Mouse (Mus musculus): ENCODE results near the gene Sez6.

The Sez6 gene

GRCm38 (mm10) chr11:77981609-77982440, 51.2 kb downstream of the Sez6 start:
- peak; percentile 93 for DNase-seq

- peak; percentile 99 for DNase-seq
These were observed 51.9 kb downstream of the Sez6 start, which contains the start of gene Phf12 for GRCm38 (mm10) chr11:77982441-77982905. Phf12 (plus strand) TSS chr11:77982754.

- DNase-seq, result peak; percentile 49
These were observed 52.8 kb downstream of the Sez6 start for GRCm38 (mm10) chr11:77983191-77983936.

- peak; percentile 67 for DNase-seq
These were observed 53.6 kb downstream of the Sez6 start for GRCm38 (mm10) chr11:77983937-77984835.

DNA sequence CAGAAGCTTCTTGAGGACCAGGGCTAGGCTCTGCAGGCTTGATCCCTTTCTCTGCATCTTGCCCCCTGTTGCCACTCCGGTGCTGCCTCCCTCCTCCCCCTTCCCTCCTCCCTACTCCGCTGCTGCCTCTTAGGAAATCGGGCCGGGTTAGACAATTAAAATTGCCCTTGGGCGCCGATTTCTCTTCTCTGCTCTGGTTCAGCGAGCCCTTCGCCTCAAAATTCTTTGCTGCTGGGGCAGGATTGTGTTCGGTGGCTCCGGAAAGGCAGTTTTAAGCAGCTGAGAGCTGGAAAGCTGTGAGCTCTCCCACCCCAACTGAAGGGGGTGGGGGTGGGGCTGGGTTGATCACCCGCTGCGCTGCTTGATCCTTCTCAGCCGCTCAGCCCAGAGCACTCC, 54.2 kb downstream of the Sez6 start:
- DNase-seq, result peak; percentile 48

- no peak for DNase-seq
These were observed 55.0 kb downstream of the Sez6 start for GRCm38 (mm10) chr11:77985541-77986065.

- DNase-seq, result no peak
These were observed 58.6 kb downstream of the Sez6 start for GRCm38 (mm10) chr11:77989071-77989690.

DNA sequence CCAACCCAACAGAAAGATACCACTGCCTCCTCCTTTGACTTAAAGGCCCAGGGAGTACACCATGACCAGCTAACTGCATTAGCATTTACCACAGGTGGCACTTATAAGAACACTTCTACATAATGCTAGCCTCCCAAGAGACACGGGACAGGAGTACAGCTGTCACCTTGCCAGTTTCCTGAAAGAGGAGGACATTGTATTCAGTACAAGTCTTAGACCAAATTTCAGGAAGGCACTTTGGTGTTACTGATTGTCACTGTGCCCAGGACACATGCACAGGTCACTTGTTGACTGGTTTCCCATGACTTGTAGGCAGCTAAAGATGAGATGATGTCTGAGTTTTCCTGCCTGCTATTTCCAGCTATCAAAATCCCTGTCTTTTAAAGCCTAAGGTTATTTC, 65.0 kb downstream of the Sez6 start:
- DNase-seq, result no peak

DNA sequence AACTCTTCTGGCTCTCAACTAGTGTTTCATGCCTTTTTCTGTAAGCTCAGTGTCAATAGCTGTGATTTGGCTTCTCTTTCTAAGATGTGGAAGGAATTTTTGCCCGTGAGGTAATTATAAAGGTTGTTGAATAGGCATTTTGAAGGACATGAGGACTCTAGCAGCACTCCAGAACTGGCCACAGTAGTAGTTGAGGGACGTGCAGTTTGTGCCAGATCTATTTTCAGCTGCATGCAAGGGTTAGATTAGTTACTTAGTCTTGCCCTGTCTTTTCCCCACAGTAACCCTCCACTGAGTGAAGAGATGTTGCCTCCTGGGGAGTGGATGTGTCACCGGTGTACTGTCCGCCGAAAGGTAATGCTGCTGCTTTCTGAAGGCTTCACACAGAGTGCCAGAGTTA, 75.8 kb downstream of the Sez6 start:
- no peak for DNase-seq

DNA sequence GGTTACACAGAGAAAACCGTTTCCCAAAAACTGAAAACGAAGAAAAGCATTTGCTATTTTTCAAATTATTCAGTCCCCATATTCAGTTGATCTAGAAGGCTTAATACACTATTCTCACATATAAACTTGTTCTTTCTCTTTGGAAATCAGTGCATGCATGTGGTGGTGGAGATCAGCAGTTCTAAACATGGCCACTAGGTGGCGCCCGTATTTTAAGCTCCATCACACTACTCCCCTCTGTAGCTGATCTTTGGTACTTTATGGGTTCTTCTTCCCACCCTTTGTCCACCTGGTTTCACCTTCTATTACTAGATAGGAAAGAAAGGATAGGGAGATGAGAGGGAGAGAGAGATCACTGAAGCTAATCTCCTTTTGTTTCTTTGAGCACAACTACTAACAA, 89.1 kb downstream of the Sez6 start:
- peak; percentile 81 for DNase-seq

- DNase-seq, result peak; percentile 40
These were observed 93.0 kb downstream of the Sez6 start for GRCm38 (mm10) chr11:78023607-78024006.
